Mouse (Mus musculus) megakaryocyte, embryonic 14.5 days (primary cell): ENCODE measurements around the gene Hsd11b1.

ENCODE experiments used
- FLI1 ChIP-seq: IDR thresholded peaks from 2 replicates; pipeline ENCODE4 v1.6.1; 2012; ENCODE audit warnings: low read length, inconsistent platforms, mixed read lengths
- GATA1 ChIP-seq: IDR thresholded peaks from 3 replicates; pipeline ENCODE4 v1.6.1; 2012; ENCODE audit warnings: mixed read lengths, low read length, inconsistent platforms, borderline replicate concordance

GRCm38 (mm10) chr1:193309785-193310518, 46.1 kb upstream of the Hsd11b1 start:
- TF ChIP-seq GATA1 (no peak), FLI1 (no peak)
